Mouse (Mus musculus) activated CD4-positive, CD25-positive, alpha-beta regulatory T cell, adult 4 months (primary cell): Measurements from ENCODE around the gene Tpx2. TPM values are rescaled to one million over a fixed set of nuclear protein-coding genes. Genes with fewer than 3 reads are reported as not detected.

Experiments used
- ATAC-seq: one replicate; pipeline ENCODE4 v1.8.0; 2017
- polyA plus RNA-seq, 2 experiments: library from polyadenylated mRNA; unstranded; fragments of 100-300 nt; shearing (Covaris generic); gene quantifications; one replicate each; pipeline ENCODE4 v1.2.1; 2017

Gene Tpx2
- 10 to 100 TPM; 21.3 to 23.3 TPM for polyA plus RNA-seq

DNA sequence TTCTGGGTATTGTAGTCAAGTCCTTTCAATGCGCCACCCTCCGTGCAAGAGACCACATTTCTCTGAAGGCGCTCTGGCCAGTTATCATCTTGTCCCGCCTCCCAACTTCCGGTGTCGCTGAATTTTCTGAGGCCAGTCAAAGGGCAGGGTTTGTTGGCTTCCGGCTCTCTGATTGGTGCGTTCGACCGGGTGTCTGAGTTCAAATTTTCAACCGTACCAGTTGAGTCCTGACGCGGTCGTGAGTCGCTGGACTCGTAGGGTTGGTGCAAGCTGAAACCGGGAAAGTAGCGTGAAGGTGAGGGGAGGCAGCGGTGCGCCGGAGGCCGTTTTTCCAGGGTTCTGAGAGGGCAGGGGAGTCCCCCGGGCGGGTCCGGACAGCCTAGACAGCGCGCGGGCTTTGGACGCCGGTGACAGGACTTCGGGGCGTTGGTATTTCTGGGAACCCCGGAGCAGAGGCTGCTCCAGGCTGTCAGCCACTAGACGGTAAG, at the start of gene Tpx2:
Gene Tpx2 (plus strand): TSS at position 150 of the 488 bp plus-strand sequence.
- peak; percentile 100 for ATAC-seq

DNA sequence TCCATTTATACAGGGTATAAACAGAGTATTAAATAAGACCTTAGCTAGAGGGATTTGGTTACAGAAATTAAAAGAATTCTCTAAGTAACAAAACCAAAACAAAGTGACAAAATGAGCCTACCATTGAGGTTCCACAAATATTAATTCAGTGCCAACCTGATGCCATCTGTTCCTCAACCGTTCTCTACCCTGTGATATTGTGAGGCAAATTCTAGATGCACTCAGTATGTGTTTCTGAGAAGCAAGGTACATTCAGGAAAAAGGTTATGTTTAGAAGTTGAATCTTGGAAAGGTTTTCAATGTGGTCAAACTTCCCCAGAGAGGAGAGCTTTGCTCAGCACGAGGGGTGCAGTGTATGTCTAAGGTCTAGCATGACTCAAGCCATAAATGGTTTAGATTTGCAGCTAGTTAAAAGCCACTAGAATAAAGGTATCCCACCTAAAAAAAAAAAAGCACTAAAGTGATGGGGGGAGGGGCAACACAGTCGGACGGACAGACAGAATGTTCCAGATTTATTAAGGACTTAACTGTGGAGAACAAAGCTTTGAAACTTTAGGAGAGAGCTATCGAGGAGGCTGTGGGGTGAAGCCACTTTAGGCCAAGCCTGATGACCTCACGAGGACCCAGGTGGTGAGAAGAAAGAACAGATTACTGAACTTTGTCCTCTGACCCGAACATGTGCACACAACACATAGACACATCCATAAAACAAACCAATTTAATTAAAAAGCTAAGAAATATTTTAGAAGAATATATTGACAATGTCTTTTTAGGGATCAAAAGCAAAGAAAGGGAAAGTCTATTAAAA, 47.6 kb upstream of the Tpx2 start:
- ATAC-seq: no peak

DNA sequence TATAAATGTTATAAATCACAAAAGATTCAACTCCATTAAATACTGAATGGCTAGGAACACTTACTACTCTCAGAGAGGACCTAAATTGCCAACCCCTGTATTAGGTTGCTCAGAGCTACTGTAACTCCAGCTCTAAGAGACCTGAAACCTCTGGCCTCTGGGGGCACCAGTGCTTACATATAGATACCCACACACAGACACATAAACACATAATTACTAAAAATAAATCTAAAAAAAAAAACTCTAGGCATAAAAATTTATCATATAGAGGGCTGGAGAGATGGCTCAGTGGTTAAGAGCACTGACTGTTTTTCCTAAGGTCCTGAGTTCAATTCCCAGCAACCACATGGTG, 47.0 kb upstream of the Tpx2 start:
- ATAC-seq: no peak

DNA sequence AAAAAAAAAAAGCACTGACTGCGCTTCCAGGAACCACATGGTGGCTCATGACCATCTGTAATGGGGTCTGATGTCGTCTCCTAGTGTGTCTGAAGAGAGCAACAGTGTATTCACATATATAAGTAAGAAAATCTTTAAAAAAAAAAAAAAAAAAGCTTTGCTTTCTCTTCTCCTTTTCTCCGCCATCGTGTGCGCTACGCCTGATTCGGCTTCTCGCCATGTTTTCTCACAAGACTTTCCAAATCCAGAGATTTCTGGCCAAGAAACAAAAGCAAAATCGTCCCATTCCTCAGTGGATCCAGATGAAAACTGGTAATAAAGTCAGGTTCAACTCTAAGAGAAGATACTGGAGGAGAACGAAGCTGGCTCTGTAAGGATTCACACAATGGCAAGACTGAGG, 45.5 kb upstream of the Tpx2 start:
- no peak for ATAC-seq

DNA sequence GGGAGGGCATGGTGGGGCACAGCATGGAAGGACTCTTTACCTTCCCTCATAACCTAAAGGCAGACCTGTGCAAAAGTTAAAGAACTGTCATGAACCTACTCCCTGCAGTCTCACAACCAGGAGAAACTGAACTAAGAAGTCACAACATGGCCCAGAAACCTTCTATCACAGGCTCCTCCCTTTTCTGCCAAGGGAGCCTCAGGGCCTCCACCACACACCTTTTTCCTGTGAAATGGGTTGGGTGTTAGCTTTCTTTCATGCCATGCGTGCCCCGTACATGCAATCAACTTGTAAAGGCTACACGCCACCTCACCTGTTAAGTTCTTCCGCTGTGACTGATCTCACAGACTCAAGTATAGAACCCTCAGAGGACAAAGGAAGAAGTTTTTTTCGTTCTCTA, 44.7 kb upstream of the Tpx2 start:
- ATAC-seq: peak; percentile 74

DNA sequence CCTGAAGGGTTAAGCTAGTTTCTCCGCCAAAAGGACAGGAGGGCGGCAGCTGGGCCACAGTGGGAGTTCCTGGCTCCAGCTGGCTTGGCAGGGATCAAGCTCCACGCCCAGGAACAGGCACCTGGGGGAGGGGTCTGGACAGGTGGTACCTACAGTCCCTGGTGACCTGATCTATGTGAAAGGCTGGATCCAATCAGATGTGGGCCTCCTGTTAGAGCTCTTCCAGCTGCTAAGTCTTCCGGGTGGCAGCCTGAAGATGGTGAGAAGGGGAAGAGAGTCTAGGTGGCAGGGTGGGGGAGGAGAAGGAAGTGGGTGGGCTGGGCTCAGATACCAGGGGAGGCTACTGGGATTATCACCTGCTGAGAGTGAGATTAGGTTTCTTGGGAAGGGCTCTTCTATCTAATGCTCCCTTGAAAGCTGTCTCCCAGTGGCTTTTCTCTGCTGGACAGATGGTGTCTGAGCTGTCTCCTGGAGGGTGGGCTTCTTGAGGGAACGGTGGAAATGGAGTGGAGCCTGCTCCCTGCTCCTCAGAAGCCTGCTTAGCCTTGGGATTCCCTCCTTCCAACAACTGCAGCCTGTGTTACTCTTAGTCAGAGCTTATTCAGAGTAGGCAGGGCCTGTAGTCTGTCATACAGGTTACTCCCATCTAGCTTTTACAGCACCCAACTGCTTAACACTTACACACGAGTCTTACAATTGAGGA, 43.2 kb upstream of the Tpx2 start:
- ATAC-seq: no peak

DNA sequence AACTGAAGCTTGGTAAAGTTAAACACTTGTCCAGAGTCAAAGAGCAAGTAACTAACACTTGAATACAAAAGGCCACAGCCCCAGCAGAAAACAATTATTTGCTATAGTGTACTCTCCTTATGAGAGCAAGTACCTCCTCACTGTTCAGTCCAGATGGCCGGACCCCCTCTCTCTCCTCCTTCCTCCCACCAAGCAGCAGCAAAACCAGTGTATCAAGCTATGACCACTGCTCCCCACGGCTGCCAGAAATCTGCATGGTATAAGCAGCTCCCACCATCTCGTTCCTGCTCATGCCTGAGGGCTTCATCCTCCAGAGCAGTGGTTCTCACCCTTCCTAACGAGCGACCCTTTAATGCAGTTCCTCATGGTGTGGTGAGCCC, 42.7 kb upstream of the Tpx2 start:
- ATAC-seq: no peak

DNA sequence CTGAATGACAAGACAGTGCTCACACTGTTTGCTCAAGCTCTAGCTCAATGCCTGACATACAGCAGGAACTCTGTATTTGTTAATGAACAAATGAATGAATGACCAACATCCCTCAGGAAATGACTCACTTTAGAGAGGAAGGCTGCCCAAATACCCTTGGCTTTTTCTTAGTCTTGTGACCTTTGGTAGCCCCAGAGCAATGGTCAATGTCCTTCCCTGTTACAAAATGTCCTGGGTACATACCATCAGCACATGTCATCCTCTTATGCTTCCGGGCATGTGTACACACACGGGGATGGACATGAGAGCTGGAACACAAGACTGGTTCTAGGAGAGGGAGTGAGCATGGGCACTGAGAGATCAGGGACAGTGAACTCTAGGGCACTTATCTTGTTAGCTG, 41.7 kb upstream of the Tpx2 start:
- ATAC-seq: no peak

DNA sequence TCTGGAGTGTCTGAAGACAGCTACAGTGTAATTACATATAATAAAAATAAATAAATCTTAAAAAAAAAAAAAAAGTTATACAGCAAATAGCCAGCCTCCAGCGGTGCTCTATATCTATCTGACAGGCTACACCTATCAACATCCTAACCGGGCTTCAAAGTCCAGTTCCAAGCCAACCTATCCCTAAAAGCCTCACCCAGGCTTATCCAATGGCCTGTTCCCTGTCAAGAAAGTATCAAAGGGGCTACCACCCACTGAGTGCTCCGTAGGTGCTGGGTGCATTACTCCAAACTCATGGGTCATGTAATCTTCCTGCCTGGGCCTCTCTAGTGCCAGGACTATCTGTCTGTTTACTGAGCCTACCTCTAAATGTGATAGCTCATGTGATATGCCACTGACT, 39.6 kb upstream of the Tpx2 start:
- no peak for ATAC-seq

DNA sequence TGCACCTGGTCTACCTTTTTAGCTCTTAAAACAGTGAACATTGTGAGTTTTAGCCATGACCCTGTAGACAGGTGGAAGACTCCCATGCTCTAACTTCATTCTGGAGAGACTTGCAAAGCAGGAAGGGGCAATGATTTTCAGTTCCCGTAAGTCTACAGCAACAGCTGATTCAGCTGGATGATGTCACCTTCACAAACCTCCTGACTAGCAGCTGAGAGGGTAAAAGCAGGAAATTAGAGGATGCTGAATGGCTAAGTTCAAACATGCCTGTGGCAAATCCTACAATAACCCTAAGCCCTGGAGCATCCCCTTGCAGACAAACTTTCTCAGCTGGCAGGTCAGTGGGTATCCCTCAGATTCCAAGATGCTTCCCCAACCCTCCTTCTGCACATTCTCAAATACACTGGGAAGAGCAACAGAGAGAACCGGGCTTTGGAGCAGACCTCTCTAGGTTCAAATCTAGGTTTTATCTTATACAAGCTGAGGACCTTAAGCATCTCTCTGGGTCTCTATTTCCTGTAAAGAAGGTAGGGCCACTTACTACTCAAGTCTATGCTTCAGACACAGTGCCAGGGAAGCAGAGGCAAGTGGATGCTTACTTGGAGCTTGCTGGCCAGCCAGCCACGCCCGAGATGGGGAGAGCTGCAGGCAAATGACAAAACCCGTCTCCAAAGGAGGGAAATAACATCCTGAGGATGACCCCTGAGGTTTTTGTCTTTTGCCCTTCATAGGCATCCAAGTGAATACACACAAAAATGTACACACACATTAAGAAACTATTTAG, 37.4 kb upstream of the Tpx2 start:
- ATAC-seq: peak; percentile 64

DNA sequence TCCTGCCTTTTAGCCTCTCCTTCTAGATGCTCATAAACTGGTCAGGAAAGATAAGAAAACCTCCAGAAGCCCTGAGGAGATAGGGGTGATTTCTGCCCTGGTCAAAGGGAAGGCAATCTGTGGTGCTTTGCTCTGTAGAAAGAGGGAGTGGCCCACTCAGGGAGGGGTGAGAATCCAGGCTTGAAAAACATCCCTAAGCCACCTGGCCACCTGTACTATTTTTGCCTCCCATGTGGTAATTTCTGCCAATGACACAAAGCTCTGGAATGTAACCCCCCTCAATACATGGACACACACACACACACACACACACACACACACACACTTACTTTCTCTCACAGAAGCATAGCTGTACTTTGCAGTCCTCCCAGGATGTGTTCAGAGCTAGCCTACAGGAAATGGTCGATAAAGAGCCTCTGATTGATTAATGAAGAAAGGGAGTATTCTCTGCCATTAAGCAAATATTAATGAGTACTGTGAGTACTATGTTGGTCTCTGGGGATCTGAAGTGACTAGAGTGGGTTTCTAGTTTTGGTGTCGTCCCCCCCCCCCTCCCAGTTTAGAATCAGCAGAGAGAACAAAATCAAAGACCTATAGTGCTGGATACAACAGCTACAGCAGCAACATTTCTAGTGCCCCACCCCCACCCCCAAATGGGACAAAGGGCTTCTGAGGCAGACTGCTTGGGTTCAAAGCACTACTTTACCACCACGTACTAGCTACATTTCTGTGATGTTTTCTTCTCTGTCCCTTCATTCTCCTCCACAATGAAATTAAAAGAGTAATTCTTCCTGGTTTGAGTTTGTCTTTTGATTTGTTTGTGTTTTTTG, 36.2 kb upstream of the Tpx2 start:
- peak; percentile 39 for ATAC-seq

DNA sequence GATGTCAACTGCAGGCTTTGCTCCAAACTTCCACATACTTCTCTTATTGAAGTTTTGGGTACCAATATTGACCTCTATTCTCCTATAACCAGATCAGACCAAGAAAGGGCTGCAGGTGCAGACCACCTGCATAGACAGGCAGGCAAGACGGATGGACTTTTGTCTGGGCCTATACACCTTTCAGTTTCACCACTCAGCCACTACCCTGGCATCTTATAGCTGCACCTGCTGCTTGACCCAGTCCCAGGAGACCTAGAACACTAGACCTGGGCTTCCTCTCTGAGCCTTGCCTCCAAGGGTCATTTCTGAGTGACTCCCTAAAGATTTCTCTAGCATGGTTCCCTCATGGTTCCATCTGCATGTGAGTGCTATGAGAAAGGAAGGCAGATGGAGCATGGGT, 34.5 kb upstream of the Tpx2 start:
- no peak for ATAC-seq

DNA sequence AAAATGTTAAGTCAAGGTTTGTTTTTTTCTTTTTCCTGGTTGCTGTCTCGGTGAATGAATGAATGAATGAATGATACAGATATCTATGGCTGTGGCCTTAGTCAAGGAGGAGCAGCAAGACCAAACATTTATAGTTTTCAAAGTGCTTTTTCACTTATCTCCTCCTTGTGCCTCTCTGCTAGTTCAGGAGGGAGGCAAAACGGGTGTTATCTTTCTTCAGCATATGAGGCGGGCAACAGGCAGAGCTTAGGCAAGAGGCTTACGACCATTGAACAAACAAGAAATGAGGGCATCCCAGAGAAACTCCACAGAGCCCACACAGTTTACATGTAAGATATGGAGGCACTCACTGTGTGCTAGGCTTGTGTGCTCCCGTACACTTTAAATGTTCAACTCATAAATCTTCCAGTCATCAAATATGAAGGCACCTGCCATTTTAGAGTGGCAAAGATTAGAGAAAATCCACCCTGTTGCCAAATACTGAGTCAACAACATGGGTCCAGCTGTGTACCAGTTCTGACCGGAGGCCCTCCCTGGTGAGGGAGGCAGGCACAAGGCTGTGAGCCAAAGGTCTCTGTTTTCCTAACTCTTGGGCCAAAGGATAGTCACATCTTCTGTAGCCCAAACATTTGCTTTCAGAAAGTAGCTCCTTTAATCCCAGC, 33.4 kb upstream of the Tpx2 start:
- no peak for ATAC-seq

DNA sequence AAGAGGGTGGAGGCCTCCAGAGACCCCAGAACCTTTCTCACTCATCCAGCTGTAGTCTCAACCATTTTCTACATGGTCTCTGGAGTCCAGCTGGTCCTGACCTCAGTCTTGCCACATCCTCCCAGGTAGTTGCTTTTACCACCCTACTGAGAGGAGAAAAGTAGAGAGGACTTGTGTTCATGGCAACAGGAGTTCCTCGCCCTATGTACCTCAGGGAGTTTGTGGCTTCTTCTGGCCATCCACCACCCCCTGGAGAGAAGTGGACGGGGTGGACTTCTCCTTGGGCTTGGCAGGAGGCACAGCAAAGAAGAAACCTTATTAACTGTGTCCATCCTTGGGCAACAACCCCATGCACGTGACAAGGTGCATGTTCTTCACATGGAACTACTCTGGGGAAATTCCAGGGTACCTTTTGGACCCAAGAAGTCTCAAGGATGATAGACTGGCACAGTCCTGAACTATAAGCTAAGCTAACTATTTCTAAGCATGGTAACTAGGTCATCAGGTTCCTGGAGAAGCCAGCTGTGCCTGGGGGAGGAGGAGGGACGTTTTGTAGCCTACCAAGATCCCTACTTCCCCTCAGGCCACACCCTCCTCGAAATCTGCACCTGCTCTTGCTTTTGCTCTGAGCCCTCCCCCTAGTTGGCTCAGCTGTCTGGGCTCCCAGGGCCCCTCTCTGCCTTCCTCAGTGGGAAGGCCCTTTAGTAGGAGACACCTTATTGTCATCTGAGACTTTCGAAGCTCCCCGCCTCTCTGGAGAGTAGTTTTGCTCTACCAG, 31.7 kb upstream of the Tpx2 start:
- ATAC-seq: peak; percentile 41

DNA sequence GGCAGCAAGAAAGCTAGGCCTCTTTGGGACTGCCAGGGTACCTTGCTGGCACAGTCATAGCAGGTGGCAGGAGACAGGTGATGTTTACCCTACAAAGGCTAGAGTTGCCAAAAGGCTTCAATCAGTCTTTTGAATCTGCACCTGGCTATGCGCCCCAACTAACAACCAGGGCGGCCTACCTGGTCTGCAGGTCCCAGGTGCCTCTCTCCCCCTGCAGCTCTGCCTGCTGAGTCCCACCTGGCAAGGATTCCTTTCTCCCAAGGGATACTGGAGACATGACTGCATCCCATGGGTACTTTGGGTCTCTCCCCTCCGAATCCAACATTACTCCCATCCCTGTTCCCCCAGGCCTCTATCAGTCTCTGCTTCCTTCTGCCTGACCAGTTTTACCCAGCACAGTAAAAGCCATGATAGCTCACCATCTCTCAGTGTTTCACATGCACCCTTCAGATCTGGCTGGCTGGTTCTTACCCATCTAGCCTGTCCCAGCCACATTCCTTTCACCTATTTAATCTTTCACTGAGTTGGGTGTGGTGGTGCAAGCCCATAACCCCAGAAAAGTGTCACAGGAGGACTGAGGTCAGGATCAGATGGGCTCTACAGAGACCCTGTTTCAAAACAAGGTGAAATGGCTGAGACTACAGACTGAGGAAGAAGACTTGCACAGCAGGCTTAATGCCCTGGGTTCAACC, 31.0 kb upstream of the Tpx2 start:
- no peak for ATAC-seq

DNA sequence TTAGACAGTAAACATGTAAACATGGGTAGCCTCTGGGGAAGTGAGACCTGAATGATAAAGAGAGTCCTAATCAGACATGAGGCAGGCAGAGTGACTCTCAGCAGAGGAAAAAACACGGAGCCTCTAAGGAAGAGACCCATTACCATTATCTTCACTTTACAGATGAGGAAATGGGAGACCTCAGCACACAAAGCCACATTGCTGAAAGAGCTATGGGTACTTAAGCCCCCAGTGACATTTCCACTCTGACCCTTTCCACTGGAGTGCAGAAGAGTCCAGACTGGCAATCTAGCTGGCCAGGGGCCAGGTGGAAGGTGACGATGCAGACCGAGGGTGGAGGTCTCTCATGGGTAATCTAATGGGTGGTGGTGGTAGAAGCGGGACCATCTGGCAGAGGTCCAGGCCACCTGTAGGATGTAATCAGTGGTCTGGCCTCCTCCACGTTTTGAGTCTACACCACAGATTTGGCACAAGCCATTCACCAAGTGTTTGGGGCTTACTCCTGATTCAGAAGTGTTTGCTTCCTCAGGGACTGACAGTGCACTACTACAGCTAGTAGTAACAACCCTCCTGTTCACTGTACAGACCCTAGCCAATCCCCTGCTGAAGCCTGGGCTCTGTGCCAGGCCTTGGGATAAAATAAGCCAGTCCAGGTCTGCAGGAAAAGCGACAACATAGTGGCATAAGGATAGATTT, 30.0 kb upstream of the Tpx2 start:
- ATAC-seq: no peak

DNA sequence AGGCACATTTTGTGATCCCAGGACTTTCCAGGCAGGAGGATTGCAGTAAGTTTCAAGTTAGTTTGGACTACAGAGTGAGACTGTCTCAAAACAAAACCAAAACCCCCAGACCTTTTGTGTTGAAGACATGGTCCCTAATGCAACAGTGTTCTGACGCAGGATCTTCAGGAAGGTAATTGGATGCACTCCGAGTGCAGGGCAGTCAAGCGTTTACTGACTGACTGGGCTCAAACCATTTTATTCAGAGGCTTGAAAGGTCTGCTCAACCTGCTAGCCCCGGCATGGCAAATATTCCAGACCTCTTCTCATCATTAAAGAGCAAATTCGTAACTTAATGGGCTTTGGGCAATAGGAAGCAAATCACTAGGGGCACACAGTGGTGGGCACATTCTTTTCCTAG, 29.1 kb upstream of the Tpx2 start:
- ATAC-seq: no peak

DNA sequence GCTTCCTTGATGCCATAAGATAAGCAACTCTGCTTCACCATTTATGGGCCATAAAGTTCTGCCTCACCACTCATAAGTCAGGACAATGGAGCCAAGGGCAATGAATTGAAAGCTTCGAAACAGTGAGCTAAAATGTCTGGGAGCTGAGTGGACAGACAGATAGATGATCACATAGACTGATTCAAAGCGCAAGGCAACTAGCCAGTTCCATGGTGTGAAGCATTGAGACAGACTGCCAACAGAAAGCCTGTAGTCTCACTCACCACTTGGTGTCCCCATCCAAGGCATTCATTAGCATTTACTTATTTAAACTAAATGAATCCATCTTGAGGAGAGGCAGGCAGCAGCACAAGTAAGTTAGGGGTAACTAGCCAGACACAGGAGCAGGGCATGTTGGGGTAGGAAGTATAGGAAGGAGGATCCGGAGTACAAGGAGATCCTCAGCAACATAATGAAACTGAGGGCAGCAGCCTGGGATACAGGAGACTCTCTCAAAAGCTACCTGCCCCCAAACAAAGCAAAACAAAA, 28.6 kb upstream of the Tpx2 start:
- no peak for ATAC-seq

DNA sequence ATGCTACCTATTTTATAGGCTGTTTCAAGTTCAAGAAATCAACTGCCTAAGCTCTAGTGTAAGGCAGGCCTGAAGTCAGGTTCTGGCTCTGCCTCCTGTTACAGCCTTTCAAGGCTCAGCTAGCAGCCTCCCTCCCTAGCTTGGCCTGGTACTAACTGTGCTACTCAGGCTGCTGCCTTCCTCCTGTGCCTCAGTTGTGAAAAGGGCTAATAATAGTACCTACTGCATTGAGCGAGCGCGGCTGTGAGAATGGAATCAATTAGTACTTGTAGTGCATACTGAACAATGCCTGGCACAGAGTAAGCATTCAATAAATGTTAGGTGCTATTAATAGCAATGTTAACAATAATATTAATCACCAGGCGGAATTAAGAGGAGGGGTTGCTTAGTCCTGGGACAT, 27.8 kb upstream of the Tpx2 start:
- ATAC-seq: no peak

DNA sequence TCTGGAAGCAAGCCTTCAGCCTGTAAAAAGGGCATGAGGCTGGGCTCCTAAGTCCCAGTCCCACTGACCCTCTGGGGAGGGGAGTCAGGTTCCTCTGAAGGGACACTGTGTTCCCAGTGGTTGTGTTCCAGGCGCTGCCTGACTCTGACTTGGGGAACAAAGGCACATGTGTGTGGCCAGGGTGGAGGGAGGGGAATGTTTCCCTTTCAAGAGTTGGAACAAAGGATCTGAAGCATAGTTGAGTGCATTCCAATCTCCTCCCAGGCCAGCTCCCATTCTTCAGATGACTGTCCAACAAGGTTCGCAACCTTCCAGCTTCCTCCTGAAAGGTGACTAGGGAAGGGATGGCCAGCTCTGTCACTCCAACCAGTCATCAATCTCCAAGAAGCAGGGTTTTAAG, 27.4 kb upstream of the Tpx2 start:
- ATAC-seq: no peak
